Mouse (Mus musculus) layer of hippocampus, adult 8-10 months (tissue): ENCODE measurements around the gene Rpl27a. TPM values are rescaled to one million over a fixed set of nuclear protein-coding genes. Genes with fewer than 3 reads are reported as not detected.

ENCODE experiments used
- DNase-seq, 2 experiments: peaks; one replicate each; pipeline ENCODE4 v3.0.0; 2022; ENCODE audit warnings: low spot score in 2 of 2
- total RNA-seq, 4 experiments: library from RNA; stranded (reverse); gene quantifications; 2 replicates each; pipeline ENCODE4 v1.2.4; 2022

Rpl27a gene
- total RNA-seq, 4 experiments from 2014 or later = 130 to 179 (median 148) TPM

DNA sequence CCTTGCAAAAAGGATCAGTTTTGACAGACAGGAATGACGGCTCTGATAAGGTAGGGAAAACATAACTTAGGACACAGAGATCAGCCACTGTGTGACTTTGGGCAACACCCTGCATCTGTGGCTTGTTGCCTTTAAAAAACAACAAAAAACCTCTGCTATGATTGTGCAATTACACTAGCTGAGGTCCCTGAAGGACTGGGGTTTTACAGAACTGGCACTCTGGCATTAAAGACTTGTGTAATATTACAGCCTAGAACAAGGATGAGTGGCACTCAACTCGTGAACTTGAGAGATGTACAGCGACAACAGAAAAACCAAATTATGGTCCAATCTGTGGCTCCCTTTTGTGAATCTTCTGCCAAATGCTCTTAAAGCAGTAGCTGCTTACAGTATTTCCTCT, 5.8 kb downstream of the Rpl27a start:
- no peak for DNase-seq

DNA sequence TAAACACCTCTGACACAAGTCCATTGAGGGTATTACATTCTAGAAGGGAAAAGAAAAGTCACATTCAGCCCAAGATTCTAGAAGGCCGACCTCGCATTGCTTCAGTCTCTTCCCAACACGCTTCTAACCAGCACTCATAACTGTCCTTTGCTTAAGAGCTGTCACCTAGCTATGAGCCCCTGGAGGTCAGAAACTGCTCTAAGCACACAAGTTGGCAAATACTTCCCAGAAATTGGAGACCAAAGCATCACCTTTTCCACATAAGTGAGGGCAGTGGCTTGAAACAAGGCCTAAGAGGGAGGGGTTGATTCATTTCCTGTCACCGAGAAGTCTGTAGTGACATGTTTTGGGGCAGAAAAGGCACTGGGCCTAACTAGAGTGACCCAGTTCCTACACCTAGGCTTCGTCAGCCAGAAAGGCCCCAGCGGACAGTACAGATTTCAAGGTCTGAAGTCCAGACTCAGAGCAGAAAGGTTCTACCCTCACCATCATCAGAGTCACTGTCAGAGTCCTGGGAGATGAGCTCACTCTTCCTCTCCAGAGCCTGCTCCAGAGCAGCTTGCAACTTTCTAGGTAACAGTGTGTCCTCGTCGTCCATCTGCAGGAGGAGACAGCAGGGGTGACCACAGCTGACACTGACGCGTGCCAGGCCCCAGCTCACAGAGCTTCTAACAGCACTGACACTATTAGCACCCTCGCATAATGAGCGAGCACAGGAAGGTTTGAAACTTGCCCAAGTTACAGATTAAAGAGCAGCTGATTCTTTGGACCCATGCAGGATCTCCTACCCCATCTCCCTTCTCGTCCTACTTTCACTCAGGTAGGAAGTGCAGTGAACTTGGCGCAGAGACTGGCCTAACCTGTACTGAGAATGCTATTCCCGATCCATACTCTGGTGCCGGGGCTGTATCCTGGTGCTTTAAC, 7.1 kb downstream of the Rpl27a start:
- no peak for DNase-seq

DNA sequence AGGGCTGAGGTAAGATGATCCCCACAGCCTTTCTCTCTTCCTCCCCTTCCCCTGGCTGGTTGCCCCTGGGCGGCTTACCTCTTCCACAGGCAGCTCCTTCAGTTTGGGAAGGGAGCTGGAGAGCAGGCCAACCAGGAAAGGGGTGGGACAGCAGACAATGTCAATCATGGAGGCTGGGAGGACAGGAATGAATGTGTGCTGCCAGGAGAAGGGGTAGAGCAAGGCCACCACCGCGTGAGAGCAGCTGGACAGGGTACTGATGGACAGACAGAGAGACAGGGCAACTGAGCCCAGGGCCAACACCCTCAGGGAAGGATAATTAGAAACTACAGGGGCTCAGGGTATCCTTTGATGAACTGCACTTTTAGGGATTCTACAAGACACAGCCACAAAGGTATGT, 8.6 kb downstream of the Rpl27a start:
- DNase-seq = no peak

DNA sequence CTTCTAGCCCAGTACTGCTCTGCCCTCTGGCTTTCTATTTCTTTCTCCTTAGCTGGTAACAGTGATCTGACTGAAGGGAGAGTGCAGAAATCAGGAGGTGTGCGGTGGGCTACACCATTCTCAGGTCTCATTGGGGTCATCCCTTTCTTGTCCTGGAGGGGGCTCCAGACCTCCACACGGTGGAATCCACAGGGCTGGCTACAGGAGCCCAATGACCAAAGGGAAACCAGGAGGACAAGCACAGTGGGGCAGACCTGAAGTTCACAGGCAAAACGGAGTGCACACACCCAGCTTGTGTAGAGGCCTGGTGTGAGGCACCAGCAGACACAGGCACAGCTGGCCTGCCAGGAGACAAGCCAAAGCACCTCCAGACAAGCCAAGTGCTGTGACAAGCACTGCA, 9.4 kb downstream of the Rpl27a start:
- DNase-seq = no peak

DNA sequence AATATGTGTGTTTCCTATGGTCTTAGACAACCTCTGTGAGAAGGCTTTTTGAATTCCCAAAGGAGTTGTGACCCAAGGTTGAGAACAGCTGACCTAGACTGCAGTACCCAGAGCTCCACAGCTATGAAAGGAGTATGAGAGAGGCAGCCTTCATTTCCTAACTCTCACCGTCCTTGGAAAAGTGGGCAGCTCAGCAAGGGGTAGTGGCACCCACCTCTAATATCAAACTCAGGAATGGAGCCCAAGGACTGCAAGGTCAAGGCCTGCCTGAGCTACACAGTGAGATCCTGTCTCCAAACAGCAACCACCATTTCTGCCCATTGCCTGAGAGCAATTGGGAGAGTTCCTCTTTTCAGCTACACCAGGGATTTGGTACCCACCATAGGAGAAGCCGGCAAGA, 10.8 kb downstream of the Rpl27a start:
- no peak for DNase-seq

DNA sequence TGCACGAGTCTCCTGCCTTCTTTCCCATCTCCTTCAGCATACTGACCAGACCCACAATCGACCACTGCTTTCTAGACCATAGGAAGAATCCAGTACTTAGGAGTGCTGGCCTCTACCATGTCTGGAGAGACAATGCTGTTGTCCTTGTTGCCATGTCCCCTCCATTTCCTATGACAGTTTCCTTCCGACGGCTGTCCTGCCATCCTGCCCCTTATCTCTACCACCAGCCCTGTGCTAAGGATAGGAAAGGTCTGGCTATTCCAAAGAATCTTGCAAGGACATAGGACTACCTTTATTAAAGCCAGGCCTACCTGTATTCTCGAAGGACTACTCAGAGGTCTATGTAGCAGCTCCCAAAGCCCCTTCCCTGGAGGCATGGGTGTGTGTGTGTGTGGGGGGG, 12.6 kb downstream of the Rpl27a start:
- no peak for DNase-seq

DNA sequence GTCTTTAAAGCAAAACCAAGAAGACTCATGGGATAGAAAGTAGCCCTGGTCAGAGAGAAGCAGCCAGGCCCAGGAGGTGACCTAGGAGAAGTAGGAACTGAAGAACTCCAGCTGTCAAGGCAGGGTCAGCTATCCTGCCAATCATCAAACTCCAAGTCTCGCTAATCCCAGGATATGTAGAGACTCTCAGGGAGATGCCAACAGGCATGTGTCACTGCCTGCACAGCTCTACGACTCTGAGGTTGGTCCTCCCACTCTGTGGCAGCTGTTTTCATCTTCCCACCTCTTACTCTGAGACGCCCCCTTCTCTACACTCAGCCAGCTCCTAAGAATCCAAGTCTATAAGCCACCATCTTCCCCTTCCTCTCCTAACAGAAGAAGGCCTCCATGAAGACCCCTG, 13.7 kb downstream of the Rpl27a start:
- DNase-seq = no peak

DNA sequence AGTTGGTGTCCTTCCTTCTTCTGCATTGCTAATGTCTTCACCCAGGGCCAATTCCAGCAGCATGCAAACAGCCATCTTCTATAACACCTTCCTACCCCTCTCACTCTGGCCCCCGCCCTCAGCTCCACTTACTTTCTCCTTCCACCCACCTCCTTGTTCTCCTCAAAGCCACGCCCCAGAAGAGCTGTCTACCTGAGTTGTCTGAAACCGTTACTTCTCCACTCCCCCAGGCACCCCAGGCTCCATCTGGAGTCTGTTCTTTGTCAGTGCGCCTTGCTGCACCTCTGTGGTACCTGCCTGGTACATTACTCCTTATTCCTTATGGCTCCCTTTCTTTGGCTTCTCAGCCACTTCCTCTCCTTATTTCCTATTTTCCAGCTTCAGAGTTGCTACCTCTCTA, 14.2 kb downstream of the Rpl27a start:
- no peak for DNase-seq

DNA sequence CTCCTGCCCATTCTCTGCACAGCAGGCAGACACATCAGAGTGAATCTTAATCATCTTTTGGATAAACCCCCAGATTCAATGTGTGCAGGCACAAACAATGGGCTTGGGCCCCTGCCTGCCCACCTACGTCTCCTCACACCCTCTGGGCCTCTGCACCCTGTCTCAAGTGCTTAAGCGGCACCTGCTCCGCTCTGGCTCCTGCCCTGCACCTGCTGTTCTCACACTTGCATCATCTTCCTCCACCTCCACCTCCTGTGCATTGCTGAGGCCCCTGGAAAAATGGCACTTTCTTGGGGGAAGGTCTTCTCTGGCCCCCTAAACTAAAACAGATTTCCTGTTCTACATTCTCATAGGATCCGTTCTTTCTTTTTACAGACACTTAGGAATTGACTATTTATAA, 14.9 kb downstream of the Rpl27a start:
- no peak for DNase-seq

DNA sequence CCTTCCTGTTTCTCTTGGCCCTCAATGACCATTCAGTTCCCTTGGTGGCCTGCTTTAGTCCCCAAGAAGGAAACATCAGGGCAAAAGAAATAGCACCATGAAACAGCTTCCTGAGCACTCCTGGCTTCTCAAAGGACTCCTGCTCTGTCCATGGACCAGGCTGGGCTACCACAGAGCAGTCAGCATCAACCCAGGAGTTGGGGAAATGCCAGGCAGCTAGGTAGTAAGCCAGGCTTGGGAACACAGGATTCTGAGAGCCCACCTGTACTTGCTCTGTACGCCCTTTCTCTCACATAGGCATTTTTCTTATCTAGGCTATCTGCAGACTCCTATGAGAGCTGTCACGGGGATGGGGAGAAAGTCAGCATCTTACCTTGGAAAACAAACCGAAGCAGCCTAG, 16.0 kb downstream of the Rpl27a start:
- DNase-seq = no peak

DNA sequence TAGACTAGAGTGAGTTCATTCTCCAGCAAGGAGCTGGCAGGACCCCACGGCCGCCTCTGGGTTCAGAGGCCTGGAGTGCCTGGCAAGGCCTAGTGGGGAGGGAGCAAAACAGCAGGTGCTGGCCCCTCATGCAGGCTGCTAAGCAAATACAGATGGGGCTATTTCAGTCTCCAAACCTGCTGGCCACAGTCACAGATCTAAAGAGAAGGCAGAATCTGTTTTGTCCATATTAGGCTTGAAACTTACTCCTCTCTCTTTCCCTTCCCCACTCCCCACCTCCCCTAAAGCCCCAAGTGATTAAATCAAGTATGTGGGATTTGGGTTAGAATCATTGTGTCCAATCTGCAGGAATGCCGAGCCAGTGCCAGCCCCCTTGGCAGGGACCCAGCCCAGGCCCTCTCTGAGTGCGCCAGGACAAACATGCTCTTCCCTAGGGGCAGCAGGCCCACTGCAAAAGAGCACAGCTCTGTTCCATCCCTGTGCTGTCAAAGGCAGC, 17.6 kb downstream of the Rpl27a start:
- DNase-seq = peak; percentile 47 to 60

DNA sequence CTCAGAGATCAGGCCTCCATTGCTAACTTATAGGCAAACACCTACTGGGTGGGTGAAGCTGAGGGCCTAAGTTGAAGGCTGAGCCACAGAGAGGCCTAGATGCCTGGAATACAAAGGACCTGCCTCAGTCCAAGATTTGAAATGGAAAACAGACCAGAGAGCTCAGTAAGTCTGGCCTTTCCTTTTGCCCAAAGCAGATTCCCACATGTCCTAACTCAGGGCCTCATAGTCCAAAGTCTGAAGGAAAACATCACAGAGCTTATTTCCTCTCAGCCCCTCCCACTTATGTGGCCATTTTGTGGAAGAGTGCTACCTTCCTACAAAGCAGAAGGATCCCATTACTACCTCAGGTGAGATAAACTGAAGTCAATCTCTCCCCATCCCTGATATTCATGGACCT, 22.0 kb downstream of the Rpl27a start:
- DNase-seq = no peak

DNA sequence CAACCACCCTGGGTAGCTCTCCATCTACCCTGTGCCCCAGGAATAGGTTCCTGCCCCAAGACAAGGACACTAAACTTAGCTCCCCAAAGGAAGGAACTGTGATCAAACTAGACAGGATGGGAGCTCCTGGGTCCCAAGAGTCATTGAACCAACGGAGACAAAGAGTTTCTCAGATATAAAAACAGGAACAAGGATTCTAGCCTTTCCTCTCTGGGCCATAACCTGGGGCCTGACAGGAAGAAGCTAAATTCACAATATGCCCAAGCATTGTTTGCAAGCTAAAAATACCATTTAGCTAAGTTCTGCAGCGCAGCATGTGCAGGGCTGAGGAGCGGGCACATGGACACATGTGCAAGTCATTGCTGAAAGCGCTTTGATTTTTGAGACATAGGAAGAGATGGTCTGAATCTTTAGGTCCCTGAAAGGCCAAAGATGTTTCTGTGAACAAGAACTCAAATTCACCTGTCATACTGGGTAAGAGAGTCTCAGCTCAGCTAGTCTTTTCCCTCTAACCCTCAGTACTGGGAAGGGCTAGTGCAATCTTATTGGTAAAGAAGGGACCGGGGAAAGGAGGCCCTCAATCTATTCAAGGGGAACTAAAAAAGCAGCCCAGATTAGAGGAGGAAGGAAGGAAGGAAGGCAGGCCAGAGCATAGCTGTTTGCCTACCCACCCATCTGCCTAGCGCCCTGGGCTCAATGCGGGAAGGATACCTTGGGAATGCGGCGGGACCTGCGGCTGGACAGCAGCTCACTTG, 22.8 kb downstream of the Rpl27a start:
- no peak for DNase-seq

DNA sequence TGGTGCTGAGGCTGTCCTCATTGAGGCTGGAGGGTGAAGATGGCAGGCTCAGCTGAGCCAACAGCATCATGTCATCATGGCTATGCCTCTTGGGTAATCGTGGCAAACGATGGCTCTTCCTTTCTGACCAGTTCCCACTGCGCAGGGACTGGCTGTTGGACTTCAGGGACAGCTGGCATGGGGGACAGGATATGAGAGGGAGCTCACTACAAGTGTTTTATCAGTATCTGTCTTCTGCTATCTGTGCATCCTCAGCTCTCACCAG, 23.3 kb downstream of the Rpl27a start:
- no peak for DNase-seq

DNA sequence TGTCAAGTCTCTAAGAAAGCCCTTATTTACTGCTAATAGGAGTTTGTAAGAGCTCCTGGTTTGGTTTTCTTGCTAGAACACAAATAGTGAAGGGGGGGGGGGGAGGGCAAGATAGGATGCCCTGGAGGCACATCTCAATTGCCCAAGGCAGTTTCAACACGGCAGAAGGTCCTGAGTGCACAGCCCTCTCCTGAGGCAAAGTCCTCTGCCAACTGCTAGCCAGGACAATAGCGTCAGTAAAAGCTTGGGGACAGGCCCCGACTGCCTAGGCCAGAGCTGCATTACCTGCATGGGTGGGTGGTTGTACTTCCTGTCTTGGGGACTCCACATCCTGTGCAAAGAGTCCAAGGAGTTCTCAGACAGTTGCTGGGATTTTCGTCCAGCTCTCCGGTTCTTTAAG, 25.8 kb downstream of the Rpl27a start:
- DNase-seq = no peak

DNA sequence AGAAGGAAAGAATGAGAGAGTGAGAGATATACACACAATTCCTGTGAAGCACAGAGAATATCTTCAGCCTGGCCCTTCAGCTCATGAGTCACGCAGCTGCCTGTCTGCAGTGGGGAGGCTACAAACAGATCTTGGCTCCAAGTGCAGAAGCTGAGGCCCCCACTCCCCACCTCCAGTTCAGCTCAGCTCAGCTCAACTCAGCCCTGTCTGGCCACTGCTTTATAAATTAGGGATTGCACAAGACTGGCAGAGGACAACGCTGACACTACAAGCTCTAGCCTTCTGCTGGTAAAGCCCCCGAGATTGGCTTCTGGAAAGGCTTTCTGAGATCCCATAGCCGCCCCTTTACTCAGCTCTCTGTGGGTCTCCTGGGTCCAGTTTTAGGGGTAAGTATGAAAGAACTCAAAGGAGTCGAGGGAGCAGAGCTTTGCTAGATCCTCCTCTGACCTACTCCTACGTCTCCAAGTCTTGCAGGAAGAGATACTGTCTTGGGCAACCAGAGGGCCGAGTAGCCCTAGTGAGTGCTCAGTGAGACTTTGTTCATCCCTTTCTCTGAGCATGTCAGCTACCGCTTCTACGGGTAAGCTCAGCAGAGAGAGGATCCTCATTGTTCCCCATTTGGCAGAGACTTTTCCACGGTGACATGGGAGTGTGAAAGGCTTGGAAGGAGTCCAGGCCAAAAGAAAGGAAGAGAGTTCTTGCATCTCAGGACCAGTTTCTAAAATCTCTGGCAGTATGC, 26.5 kb downstream of the Rpl27a start:
- no peak for DNase-seq

DNA sequence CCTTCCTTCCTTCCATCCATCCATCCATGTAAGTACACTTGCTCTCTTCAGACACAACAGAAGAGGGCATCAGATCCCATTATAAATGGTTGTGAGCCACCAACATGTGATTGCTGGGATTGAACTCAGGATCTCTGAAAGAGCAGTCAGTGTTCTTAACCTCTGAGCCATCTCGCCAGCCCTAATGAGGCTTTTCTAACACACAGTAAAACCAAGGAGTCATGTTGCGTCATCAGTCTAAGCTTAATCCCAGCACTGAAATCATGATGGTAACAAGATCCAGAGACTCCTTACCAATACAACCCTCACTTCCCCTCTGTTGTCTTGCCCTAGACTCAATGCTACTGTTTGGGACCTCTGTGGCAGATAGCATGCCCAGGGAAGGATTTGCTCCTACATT, 27.2 kb downstream of the Rpl27a start:
- DNase-seq = no peak

DNA sequence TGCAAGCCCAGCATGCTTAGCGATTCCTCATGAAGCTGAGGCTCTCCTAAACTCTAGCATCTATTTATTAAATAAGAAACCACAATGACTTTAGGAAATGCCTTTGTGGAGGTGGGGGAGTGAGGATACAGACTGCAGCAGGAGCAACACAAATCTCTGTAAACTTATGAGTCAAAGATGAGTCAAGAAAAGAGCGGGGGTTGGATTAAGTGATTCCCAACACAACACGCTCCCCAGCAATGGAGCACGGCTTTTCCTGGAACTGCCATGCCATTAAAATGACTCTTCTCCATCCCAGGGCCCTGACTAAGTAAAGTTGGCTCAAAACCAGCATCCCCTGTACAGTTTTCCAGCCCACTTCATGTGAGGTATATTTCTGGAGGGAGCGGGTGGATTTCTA, 27.8 kb downstream of the Rpl27a start:
- no peak for DNase-seq

DNA sequence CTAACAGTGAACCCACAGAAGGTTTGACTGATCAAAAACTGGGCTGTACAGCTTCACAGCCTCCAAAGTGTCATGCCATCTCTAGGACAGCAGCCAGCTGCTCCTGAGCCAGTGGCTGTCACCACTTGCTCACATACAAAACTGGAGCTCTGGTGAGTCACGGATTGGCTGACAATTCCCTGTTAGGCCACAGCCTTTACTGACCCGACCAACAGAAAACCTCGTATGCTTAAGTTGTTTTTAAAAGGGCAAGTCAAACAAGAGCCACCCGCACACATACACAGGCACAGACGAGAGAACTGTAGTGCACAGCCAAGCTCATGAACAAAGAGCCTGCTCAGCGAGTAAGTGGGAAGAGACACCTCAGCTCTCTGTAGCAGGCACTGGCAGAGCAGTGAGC, 40.6 kb downstream of the Rpl27a start:
- no peak for DNase-seq

DNA sequence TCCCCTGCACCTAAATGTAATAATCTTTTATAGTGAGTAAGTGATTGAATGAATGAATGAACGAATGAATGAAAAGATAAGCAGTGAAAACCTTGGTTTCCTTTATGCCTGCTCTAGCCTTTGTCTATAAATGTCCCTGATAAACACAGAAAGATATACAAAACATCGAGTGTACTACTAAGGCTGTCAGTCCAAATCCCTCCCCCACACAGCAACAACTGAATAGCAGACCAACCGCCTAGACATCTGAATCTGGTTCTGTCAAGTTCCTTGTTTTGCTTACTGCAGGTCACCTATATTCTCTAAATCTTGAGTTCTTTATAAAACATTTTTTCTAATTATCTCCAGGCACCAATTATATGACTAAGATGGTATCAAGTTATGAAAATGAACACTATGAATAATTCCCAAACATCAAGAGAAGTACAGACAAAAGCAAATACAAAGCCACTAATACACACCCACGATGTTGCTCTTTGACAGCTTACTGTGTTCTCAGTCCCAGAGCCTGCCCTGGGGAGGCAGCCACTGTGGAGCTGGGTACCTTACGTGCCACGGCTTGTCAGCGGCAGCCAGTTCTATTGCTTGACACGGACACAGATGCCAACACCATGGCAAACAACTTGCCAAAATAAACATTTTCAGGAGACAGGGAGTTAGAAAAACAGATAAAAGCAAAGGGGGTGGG, 42.7 kb downstream of the Rpl27a start:
- no peak for DNase-seq

DNA sequence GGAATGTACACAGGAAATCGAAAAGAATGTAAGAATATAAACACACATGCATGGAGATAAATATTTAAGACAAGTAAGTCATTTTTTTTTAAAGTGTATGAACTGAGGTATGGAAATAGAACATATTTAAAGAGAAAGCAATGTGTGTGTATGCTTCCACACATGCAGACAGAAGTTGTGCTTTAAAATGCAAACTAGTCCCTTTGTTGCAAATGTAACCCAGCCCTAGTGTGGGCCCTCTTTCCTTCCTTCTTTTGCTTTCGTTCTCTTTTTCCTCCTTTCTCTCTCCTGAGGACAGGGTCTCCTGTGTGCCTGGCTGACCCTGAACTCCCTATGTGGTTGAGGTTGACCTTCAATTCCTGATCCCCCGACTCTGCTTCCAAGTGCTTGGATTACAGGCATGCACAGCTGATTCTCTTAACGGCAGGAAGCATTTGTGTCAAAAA, 43.2 kb downstream of the Rpl27a start:
- no peak for DNase-seq

DNA sequence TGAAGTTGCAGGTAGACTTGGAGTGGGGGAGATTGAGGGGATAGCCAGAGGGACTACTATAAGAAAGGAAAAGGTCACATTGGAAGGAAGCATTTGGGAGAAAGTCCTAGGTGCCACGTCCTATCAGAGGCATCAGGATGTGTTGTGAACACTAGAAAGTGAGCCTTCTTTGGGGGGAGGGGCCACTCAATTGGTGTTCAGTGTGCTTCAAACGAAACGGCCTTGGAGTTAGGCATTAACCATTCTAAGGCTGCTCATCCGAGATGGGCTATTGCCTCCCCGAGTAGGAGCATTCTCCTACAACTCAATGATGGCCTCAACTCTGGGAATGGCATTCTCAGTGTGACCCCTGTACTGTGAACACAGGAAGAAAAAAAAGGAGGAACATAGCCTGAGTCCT, 43.7 kb downstream of the Rpl27a start:
- DNase-seq = no peak
